Mouse (Mus musculus) lung, postnatal 36 days (tissue): ENCODE results near the gene Phospho2.
"Not testable (repeated sequence)": the region's sequence is repeated elsewhere in the genome, so short reads cannot be mapped to it uniquely, and the experiment has no call there.

Experiments used
- DNase-seq: peaks from one replicate; pipeline ENCODE4 v3.0.0; 2022; ENCODE audit warnings: mixed read lengths

Gene Phospho2

DNA sequence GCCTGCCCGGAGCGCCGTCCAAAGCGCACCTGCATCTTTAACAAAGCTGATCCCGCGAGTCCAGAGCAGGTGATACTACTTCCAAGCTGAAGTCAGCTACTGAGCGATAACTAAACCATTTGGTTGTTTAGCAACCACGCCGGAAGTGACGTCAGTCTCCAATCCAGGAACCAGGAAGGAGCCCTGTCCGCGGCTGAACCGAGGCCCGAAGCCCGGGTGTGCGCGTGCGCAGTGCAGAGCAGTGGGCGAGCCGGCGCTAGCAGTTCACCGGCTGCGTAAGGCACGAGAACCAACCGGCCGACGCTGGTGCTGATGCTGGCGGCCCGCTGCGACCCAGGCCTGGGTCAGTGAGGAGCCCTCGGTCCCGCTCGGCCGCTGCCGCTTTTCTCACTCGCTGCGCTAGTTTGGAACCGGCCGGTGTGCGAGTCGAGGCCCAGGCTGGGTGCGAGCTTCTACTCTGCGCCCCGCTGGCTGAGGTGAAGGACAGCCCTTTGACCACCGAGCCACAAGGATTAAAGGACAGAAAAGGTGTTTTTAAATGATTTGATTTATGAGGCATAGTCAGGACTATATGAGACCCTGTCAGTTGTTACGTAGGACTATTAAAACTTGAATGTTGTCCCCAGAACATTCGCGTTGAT lies at the start of gene Phospho2, which contains the start of gene Ccdc173:
Gene Phospho2, plus strand, starts transcription at position 195 of the 641 bp plus-strand sequence.
Gene Ccdc173, minus strand, starts transcription at position 147 of the 641 bp plus-strand sequence.
- DNase-seq: peak; percentile 100

DNA sequence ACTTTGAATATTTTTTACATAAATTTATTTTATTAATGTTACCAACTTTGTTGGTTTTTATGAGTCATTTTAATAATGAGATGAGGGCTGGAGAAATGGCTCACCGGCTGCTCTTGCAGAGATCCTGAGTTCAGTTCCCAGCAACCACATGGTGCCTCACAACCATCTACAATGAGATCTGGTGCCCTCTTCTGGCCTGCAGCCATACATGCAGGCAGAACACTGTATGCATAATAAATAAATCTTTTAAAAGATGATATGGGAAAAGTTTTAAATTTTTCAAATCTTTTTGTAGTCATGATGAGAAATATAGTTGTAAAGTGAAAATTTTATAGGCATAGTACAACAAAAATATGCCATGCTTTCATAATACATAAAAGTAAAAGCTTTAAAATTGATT lies 44.3 kb upstream of the Phospho2 start:
- peak; percentile 14 for DNase-seq

DNA sequence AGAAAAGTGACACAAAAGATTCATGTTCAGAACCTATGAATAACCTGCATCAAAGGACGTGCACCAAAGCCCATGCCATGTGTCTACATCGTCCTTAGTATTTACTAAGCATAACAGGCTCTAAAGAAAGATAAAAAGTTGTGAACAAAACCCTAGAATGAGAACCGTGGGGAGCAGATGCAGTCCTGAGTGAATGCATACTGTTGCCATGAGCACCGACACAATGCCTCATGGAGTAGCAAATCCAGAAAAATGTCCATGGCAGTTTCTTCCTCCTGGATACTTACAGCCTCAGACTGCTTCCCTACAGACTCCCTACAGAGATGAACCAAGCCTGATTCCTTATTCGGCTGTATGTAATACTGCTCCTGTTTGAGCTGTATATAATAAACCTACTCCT lies 28.4 kb upstream of the Phospho2 start:
- DNase-seq: no peak

DNA sequence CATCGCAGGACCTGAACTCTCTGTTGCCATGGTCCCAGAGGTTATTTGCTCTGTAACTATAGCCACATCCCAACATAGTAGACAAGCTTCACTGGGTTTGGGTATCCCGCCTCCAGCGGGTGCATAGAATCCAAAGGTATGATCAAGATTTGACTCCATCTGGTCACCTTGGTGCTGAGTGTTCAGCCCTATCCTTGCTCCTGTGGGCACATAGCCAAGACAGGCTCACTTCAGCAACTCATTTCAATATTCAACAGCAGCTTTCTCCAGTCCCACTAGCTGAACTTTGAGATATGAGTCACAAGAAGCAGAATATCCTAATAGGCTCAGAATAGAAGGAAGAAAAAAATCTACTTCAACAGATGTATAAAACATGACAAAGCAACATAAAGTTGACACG lies 26.1 kb upstream of the Phospho2 start:
- DNase-seq: no peak

DNA sequence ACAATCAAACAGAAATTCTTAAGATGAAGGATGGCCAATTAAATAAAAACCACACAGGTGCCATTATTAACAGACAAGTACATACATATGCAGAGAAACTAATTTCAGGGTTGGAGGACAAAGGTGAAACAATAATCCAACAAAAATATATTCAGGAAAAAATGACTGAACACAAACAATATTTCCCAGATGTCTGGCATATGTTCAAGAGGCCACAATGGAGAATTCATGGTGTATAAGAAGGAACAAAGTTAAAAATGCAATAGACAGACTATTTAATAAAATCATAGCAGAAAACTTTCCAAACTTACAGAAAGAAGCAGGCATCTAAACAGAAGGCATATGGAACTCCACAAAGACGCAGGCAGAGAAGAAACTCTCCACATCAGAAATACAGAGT lies 24.7 kb upstream of the Phospho2 start:
- no peak for DNase-seq

DNA sequence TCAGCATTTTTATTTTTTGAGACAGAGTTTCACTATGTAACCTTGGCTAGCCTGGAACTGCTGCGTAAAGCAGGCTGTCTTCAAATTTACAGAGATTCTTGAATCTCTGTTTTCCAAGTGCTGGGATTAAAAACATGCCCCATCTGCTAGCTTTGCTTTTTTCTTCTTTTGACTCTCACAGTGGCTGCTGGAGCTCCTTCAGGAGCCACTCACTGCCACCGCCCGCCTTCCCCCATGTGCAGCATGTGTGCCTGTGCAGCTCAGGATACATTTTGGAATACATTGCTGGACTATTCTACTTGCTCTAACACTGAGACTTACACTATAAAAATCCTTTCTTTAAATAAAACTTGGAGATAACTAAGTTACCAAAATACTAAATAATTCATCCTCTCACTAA lies 16.1 kb upstream of the Phospho2 start:
- DNase-seq: no peak

DNA sequence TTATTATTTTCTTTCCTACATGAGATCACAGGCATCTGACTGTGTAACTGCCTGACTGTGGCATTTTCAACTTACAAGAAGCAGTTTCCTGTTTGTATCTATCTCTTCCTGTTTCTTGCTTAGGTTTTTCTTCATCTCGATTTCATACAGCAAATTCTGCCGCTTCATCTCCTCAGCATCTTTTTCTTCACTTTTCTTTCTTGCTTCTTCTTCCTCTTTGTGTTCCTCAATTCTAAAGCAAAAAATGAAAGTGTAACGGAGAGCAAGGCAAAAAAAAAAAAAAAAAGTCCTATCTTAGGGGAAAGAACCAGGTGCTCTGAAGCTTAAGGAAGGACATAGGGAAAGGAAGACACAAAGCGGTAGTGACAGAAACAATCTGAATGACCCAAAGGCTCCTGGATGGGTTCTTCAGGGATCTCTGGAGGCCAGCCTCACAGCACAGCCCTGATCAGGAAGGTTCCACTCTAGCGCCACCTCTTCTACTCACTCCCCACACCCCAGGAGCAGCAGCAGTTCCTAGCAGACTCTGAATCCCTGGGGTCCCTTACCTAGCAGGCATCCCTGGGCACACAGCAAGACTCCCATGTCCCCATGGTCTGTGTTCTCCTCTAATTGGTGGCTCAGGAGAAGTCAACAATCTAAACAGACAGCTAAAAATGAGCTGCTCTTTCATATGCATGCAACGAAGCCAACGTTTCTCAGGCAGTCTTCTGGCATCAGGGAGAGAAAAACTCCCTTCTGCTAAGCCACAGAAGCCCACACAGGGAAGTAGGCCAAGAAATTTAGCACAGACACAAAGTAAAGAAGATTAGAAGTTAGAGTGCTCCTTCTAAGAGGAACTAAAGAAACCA lies 11.2 kb upstream of the Phospho2 start:
- no peak for DNase-seq

DNA sequence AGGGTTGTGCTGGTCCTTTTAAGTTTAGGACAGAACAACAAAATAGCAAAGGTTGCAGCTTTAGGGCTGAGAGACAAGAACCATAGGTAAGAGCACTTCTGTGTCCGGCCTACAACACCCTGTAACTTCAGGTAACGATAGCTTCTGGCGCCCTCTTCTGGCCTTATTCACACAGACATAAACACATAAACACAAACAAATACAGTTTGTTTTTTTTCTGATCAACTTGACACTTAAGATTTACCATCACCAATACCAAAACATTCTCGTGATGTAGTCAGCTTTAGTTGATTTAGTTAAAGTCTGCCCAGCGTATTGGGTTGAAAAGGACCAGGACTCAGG lies 10.6 kb upstream of the Phospho2 start:
- DNase-seq: peak; percentile 67

DNA sequence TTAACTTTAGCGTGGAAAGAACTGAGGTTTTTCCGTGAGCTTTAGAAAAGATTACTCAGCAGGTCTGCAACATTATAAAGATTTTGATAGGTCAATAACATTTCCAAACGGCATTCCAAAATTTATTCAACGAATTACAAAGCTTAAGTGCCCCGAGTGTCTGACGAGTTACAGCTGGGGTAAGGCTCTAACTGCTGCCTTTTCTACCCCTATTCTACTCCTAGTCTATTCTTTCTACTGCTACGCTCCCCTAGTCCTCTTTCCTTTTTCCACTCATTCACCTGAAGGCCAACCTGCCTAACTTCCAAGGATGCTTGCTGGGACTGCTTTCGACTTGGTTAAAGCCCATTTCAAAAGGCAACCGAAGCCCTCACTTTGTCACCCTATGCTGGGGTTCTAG lies 449 bp upstream of the Phospho2 start:
- no peak for DNase-seq

DNA sequence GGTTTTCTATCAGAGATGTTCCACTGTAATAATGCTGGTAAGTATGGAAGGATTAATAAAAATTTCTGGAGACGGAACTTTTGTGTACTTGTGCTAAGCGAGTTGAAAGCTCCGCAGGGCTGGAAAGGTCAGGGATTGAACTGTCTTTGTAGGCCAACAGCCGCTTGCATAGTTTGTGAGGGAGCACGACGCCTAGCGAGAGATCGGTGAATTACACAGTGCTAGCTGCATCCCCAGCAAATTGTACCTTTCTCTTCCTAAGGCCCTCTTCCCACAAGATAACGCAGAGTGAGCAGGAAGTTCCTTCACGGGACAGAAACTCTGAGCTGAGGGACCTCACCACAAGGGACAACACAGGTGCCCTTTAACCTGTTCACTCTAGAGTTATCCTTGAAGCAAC lies 862 bp downstream of the Phospho2 start:
- DNase-seq: peak; percentile 94

DNA sequence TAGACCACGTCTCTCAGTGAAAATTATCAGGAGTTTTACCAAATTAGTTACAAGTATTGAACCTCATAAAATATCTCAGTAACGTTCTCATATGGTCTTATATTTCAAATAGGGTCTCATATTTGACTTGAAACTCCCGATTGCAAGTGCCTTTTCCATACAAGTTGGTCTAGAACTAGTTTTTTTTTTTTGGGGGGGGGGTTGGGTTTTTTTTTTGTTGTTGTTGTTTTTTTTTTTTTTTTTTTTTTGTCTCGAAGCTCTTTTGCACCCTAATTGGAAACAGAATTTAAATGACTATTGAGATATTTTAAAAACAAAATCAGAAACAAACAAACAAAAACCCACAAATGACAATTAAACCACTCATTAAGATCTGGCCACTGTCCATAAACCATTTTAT lies 1.3 kb downstream of the Phospho2 start:
- DNase-seq: no peak

DNA sequence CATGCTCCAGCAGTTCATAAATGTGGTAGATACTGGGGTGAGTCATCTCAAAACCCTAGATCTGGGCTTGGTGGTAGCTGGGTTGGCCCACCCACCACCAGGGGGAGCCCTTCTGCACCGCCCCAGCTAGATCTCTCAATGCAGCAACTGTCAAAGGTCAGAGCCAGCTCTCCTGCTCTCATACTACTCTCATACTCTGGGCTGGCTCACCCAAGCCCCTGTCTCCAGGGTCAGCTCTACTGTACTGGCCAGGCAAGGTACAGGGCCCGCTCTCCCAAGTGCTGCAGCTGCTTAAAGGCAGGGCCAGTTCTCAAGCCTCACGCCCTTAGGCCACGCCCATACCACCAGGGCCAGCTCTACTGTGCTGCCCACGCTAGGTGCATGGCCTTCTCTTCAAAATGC lies 13.5 kb downstream of the Phospho2 start:
- DNase-seq: peak; percentile 84

DNA sequence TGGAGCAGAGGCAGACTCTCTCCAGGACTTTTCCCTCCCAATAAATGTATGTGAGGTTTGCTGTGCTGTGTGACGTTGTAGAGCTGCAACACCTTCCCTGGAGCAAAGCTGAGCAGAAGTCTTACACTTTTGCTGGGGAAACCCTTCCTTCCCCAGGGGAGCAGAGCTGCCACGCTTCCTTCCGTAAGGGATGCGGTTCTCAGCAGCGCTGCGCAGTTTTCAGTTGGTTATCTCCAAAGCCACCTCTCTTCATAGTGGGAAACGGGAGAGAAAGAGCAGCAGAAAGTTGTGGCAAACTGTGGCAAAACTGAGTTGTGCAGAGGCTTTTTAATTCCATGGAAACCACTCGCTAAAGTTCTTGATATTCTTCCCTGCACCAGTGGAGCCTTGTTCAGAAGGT lies 14.3 kb downstream of the Phospho2 start:
- DNase-seq: no peak

DNA sequence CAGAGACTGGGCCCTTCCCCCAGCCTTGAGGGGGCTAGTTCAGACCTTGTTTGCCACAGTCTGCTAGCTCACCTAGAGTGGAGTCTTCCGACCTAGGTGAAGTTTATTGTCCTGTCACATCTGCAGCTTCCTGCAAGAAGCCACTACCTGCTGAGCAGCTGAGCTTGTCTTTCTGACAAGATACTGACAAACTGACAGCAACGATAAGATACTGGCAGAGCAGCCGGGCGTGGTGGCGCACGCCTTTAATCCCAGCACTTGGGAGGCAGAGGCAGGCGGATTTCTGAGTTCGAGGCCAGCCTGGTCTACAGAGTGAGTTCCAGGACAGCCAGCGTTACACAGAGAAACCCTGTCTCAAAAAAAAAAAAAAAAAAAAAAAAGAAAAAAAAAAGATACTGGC lies 15.2 kb downstream of the Phospho2 start:
- not testable (repeated sequence) for DNase-seq

DNA sequence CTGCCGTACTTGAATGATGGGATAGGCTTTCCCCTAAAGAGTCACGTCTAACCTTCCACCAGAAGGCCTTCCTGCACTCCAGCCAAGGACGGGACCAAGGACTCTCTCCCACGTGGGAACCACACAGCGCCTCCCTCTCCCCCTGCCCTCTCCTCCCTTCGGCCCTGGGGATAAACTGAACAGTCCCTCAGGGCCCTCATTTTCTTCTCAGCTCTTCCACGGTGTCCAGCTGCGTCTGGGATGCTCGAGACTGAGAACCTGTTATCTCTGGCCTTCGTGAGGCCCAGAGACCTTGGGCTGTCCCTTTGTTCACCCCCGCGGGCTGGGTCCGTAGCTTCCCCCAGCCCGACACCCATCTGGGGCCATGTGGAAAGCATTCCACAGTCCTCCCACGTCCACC lies 20.7 kb downstream of the Phospho2 start:
- DNase-seq: no peak

DNA sequence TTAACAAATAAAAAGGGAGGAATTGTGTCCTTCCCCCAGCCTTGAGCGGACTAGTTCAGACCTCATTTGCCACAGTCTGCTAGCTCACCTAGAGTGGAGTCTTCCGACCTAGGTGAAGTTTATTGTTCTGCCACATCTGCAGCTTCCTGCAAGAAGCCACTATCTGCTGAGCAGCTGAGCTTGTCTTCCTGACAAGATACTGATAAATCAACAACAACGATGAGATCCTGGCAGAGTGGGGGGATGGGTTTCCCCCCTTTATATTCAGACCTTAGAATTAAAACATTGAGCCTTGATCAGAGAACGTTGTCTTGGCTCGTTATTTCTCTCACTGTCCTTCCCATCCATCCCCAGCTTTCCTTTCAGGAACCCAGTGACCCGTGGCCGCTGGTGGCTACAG lies 21.9 kb downstream of the Phospho2 start:
- not testable (repeated sequence) for DNase-seq

DNA sequence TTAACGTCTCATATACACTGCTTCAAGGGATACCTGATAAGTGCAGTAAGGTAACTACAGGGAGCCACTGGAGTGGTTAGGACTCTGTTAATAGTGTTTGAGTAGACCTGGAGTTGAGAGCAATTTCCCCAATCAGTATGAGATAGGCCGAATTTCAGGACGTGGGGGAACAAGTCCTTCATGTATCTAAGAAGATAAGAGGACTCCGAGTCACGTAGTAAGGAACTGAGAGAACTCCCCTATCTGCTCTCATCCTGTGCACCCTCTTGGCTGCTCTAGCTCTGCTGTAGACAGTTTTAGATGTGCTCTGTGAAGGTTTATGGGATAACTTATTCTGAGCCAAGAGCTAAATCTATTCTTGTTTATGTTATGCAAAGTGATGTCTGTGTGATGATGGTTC lies 27.2 kb downstream of the Phospho2 start:
- no peak for DNase-seq

DNA sequence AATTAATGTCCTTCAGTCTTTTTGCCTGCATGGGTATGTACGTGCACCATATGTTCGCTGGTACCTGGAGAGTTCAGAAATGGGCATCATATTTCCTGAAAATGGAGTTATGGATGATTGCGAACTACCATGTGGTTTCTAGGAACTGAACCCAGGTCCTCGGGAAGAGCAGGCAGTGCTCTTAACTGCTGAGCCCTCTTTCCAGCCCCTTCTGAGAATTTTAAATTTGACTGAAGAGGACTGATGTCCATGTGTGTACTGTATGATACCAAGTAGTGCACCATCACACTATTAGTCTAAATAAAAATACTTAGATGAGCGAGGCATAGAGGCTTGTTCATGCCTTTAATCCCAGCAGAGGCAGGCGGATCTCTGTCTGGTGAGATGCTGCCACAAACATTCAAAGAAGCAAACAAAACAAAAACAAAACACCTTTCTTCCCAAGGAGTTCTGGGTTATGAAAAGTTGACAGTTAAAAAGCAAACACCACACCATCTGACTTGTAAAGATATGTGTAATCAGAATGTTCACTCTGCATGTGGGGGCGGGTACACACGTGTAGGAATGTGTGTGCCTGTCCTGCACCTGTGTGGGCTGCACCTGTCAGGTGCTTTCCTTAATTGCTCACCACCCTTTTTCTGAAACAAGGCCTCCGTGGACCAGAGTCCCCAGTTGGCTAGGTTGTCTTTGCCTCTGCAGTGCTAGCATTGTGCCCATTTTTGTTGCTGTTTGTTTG lies 29.1 kb downstream of the Phospho2 start:
- no peak for DNase-seq

DNA sequence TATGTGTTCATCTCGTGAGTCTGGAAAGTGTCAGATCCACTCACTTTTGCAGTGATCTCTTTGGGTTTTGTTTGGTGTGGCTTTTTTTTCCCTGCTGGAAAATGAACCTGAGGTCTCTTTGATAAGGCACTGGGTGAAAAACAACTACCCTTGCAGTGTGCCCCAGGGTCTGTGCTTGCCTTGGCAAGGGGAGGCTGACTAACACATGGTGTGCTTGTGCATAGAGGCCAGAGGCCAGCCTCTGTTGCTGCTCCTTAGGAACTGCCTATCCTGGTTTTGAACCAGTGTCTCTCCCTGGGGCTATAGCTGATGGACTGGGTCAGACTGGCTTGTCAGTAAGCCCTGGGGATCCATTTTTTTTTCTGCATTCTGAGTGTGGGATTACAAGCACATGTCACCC lies 30.8 kb downstream of the Phospho2 start:
- DNase-seq: no peak

DNA sequence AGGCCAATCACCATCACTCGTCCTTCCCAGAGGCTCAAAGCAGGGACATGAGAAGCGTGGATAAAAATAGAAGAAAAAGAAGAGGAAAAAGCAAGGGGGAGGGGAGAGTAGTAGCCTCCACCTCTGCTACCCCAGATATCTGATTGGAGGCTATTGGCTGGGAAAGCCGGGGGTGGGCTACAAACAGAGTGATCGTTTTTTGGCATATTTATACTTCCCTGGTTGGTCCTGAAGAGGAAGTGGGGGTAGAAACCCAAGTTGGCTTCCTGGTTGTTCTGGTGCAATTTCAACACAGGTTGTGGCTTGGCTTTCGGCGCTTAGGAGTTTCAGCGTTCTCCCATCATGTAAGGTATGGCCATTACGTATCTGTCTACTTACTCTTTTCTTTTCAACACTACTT lies 32.3 kb downstream of the Phospho2 start, which contains the start of gene Klhl23:
Gene Klhl23, plus strand, starts transcription at position 234 of the 400 bp plus-strand sequence.
- DNase-seq: peak; percentile 37

DNA sequence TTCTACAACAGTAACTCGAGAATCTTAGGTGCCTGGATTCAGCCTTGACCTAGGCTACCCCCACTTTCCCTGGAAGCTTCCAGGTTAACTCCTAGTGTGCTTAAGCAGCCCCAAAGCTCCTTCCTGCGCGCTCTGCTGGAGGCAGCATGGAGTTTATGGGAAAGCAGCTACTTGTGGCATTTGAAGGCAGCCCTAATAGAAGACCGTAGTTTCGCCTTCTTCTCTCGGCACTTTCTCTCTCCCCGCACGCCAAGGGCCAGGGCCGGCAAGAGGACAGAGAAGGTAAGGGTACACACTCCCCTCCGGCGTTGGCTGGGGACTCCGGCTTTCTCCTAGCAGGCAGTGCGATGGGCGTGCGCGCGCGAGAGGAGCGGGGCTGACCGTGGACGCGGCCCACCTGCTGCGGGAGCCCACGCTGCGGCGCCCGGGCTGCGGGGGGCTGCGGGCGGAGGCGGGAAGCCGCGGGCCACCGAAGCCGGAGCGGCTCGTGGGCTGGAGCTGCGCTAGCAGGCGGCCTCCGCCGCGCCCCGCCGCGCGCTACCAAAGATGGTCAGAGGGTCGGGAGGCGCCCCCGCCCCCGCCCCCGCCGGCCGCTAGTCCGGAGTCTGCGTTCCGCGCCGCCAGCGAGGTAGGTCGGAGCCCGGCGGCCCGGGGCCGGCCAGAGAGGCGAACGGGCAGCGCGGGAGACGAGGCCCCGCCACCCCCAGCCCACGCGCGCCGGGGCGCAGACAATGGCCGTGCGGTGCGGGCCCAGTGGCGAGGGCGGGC lies 33.1 kb downstream of the Phospho2 start:
- peak; percentile 28 for DNase-seq

DNA sequence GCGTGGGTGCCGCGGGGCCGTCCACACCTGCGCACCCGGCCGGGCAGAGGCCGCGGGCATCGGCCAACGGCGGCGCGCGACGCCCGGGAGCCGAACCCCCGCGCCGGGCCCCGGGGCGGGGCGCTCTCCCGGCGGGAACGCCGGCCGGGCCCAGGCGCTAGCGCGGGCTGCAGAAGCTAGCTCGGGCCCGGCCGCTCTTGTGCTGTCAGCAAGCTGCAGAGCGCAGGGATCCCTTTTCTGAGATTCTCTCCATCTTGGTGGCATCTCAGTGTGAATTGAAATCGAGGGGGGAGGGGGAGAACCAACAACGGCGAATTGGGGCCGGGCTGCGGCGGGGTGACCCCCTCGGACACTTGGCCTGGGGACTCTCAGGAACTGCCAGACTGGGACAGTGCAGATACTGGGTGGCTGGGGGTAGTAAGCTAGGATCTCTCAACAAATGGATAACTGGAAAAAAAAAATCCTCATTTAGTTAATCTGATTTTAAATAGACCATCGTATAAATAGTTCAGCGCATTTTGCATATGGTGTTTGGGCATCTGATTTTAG lies 33.8 kb downstream of the Phospho2 start:
- peak; percentile 27 for DNase-seq

DNA sequence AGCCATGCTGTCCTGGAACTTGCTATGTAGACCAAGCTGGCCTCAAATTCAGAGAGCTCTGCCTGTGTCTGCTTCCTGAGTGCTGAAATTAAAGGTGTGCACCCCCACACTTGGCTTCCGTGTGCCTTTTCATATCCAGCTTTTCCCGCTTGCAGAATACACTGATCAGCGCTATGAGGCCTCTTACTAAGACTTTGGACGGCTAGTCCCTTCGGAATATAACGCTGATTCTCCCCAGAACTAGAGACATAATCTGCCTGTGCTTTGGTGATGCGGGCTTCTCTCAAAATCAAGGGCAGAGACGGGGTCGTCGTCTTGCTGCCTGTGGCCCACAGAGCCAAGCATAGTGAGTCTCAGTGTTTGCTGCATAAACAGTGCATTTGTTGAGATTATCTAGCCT lies 36.5 kb downstream of the Phospho2 start:
- DNase-seq: no peak
